Mouse (Mus musculus): Measurements from ENCODE around the gene Itgb3bp.

DNA sequence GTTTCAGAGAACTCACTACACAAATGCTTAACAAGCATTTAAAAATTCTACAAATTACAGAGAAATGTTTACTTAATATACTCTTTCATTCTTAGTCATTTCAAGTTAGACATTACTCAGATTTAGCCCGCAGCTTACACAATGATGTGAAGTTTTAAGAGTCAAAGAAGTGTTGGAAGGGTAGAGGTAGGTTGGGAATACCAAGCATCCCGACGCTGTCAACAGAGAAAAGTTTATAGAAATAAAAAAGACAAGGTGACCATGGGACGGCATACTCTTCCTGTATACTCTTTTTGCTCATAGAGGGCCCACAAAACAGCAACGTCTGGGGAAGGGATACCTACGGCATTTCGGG lies 100.9 kb downstream of the Itgb3bp start:
- TF ChIP-seq POLR2A (IDR thresholded peaks at IDR 0.05; ENCODE audit: borderline replicate concordance, extremely low read depth, low read depth, low read length) (no peak), CTCF (IDR thresholded peaks at IDR 0.05; ENCODE audit: insufficient read depth, low read length) (no peak)

Measured in lung, adult 2 months (tissue).